Mouse (Mus musculus) heart, postnatal 0 days (tissue): ENCODE results near the gene Gtsf1l. TPM values are rescaled to one million over a fixed set of nuclear protein-coding genes. Genes with fewer than 3 reads are reported as not detected.
A peak's percentile ranks its signal among the peaks of the same experiment; 100 is the strongest.
"Not testable (repeated sequence)": the region's sequence is repeated elsewhere in the genome, so short reads cannot be mapped to it uniquely, and the experiment has no call there.

Experiments used
- ATAC-seq: fragments of 200-750 bp; cut with Nextera tagmentation; 2 replicates; pipeline ENCODE4 v1.8.0; 2017; ENCODE audit warnings: low read depth, moderate number of reproducible peaks, moderate library complexity; ENCODE audit not compliant: insufficient read depth
- DNase-seq: peaks from one replicate; pipeline ENCODE4 v3.0.0-alpha.2; 2016; ENCODE audit warnings: low spot score
- H3K27ac ChIP-seq: fragments of 300-500 bp; sonication (generic); 2 replicates; pipeline ENCODE4 v1.5.1; 2014; ENCODE audit warnings: low read depth, mild to moderate bottlenecking
- H3K27me3 ChIP-seq: fragments of 300-500 bp; sonication (generic); 2 replicates; pipeline ENCODE4 v1.6.1; 2014; ENCODE audit warnings: low read length, mixed read lengths; ENCODE audit not compliant: control insufficient read depth, insufficient read depth
- H3K36me3 ChIP-seq: fragments of 300-500 bp; sonication (generic); replicated peaks from 2 replicates; pipeline ENCODE4 v1.6.1; 2014; ENCODE audit warnings: low read length, mixed read lengths; ENCODE audit not compliant: control insufficient read depth, insufficient read depth
- H3K4me1 ChIP-seq: fragments of 300-500 bp; sonication (generic); 2 replicates; pipeline ENCODE4 v1.6.1; 2014; ENCODE audit warnings: antibody characterized with exemption; ENCODE audit not compliant: control insufficient read depth, insufficient read depth
- H3K4me2 ChIP-seq: fragments of 300-500 bp; sonication (generic); 2 replicates; pipeline ENCODE4 v1.6.1; 2014; ENCODE audit warnings: low read depth, mild to moderate bottlenecking, low read length, moderate library complexity
- H3K4me3 ChIP-seq: fragments of 300-500 bp; sonication (generic); 2 replicates; pipeline ENCODE4 v1.5.1; 2014; ENCODE audit warnings: low read depth, low read length
- H3K9ac ChIP-seq: fragments of 300-500 bp; sonication (generic); replicated peaks from 2 replicates; pipeline ENCODE4 v1.6.1; 2014; ENCODE audit warnings: low read depth, low read length, mixed read lengths
- H3K9me3 ChIP-seq: fragments of 300-500 bp; sonication (generic); replicated peaks from 2 replicates; pipeline ENCODE4 v1.6.1; 2016; ENCODE audit warnings: low read length; ENCODE audit not compliant: control insufficient read depth
- CTCF ChIP-seq: IDR thresholded peaks from 2 replicates; pipeline ENCODE4 v1.5.1; 2016; ENCODE audit warnings: antibody characterized with exemption, control low read depth, low read depth
- EP300 ChIP-seq: IDR thresholded peaks from 2 replicates; pipeline ENCODE4 v1.6.1; 2016; ENCODE audit warnings: antibody characterized with exemption, low read depth
- WGBS: fragments of 180-500 bp; shearing (Covaris S2); extraction: QIAGEN DNeasy Blood & Tissue Kit; methylation state at CpG from one replicate; pipeline ENCODE4 v1.1.7; 2014; 5-methylcytosine and 5-hydroxymethylcytosine counted together
- polyA plus RNA-seq: library from polyadenylated mRNA; unstranded; fragments of >200 nt; fragmentation: Nextera tagmentation; extraction: Ambion mirVana; gene quantifications from 2 replicates; pipeline ENCODE4 v1.2.1, GENCODE M21; 2015
- total RNA-seq: library from RNA; depleted of rRNA; stranded (reverse); fragments of >200 nt; gene quantifications from 2 replicates; pipeline ENCODE4 v1.2.3, GENCODE M21; 2014; ENCODE audit warnings: low replicate concordance

Gene Gtsf1l
- total and polyA plus RNA-seq, 2 experiments from 2014 or later = not detected

GRCm38 (mm10) chr2:163062119-163062508 lies 25.5 kb downstream of the Gtsf1l start:
- no peak for DNase-seq
- Histone ChIP-seq H3K4me1 (no peaks in the 10 kb centered on the region), H3K27ac (no peak overlapping the region), H3K4me2 (no peak overlapping the region), H3K36me3 (0 out of 2 replicates have a peak, but pooled peaks cover 10% of the 10 kb centered on the region), H3K4me3 (no peak overlapping the region), H3K9ac (no peak overlapping the region), H3K27me3 (no peaks in the 10 kb centered on the region), H3K9me3 (no peaks in the 10 kb centered on the region)
- TF ChIP-seq CTCF (no peak), EP300 (no peak)
- ATAC-seq = no peak
- WGBS = 81% methylated on average over 6 of the region's 6 CpGs

DNA sequence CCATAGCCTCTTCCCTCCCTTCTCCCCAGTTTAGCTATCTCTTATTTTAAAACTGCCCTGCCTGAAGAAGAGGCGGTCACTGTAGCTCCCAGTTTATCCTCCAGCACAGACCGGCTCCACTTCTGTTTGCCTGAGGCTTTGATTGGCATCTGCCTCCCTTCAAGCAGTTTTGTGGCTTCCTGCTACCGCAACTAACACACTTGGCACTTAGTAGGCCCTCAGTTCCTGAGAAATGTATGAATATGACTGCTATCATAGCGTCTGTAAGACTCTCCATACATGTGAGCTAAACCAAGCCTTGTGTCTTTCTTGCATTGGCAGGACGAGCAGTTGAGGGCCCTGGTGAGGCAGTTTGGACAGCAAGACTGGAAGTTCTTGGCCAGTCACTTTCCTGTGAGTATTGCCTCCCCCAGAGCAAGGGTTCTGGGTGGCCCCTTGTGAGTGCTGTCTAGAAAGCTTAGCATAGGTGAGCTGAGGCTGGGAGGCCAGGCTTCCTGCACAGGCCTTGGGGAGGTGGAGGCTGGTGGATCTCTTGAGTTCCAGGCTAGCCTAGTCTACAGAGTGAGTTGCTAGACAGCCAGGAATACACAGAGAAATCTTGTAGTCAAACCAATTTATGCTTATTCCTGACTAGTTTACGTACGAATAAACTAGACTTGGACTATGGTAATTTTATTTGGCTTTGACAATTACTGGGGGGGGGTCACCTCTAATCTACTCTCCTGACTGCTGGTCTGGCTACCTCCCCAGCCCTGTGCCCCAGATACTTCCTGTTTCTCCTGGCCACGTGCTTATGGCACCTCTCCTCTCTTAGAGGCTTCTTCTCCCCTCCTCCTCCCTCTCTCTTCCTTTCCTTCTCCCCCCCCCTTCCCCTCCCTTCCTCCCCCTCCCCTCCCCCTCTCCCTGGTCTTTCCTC lies 26.2 kb downstream of the Gtsf1l start:
- Histone ChIP-seq H3K27ac (no peak overlapping the region), H3K9ac (no peak overlapping the region), H3K4me3 (no peak overlapping the region), H3K4me2 (no peak overlapping the region), H3K27me3 (no peaks in the 10 kb centered on the region), H3K9me3 (no peaks in the 10 kb centered on the region), H3K36me3 (0 out of 2 replicates have a peak, but pooled peaks cover 10% of the 10 kb centered on the region), H3K4me1 (no peaks in the 10 kb centered on the region)
- no peak for ATAC-seq
- no peak for DNase-seq
- 73% methylated on average over 8 of the region's 8 CpGs for WGBS
- TF ChIP-seq CTCF (no peak), EP300 (no peak)

DNA sequence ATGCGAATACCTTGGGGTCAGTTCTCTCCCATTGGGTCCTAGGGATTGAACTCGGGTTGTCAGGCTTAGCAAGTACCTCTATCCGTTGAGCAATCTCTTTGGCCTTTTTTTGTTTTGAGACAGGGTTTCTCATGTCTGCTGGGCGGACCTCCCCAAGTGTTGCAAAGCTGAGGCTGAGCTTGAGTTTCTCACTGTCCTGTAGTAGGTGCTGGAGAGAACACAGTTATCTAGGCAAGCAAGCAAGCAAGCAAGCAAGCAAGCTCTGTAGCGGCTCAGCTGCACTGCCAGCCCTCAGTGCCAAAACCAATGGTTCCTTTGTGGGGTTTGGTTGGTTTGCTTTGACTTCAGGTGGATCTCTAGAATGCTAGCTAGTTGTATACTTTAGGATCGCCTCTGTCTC lies 27.0 kb downstream of the Gtsf1l start:
- Histone ChIP-seq H3K36me3 (0 out of 2 replicates have a peak, but pooled peaks cover 10% of the 10 kb centered on the region), H3K9ac (no peak overlapping the region), H3K4me2 (no peak overlapping the region), H3K4me1 (peaks cover 5% of the 10 kb centered on the region; the same call in 1 of the 2 replicates), H3K27ac (no peak overlapping the region), H3K27me3 (no peaks in the 10 kb centered on the region), H3K4me3 (no peak overlapping the region), H3K9me3 (no peaks in the 10 kb centered on the region)
- TF ChIP-seq CTCF = no peak
- ATAC-seq = no peak
- 68% methylated on average over 6 of the region's 6 CpGs for WGBS
- no peak for DNase-seq

DNA sequence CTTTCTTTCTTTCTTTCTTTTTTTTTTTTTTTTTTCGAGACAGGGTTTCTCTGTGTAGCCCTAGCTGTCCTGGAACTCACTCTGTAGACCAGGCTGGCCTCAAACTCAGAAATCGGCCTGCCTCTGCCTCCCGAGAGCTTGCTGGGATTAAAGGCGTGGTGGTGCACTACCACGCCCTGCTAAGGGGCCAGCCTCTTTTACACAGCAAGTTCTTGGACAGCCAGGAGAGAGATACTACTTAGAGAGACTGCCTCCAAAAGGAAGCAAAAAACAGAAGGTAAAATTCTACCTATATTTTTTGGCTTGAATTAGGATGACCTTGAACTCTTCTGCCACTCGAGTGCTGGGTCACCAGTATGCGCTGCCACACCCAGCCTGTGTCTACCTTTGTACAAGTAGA lies 28.7 kb downstream of the Gtsf1l start:
- not testable (repeated sequence) for H3K9me3 ChIP-seq, H3K9ac ChIP-seq, H3K36me3 ChIP-seq, ATAC-seq, H3K4me2 ChIP-seq, H3K27me3 ChIP-seq, DNase-seq, H3K27ac ChIP-seq, H3K4me3 ChIP-seq
- WGBS = 90% methylated on average over 6 of the region's 7 CpGs
- H3K4me1 ChIP-seq = peaks cover 16% of the 10 kb centered on the region; the same call in 1 of the 2 replicates

DNA sequence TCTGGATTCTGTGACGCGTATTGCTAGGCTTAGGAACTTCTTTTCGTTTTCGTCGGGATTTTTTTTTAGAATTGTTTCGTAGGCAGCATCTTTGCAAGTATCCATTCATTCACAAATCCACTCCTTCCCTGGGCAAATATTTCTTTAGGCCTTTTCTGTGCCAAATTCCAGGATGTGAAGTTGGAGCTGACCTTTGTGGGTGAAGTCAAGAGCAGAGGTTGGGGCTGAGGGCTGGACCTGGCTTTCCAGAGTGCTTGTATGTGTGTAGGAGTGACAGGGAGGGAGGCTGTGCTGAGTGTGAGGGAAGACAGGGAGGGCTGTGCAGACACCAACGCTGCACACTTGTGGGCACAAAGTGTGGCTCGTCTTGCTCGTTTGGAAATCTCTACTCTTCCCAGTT lies 31.1 kb downstream of the Gtsf1l start:
- Histone ChIP-seq H3K27ac (no peak overlapping the region), H3K27me3 (no peaks in the 10 kb centered on the region), H3K4me1 (peaks cover 20% of the 10 kb centered on the region; the same call in 1 of the 2 replicates), H3K9ac (no peak overlapping the region), H3K4me2 (no peak overlapping the region), H3K36me3 (no peaks in the 10 kb centered on the region), H3K4me3 (no peak overlapping the region), H3K9me3 (no peaks in the 10 kb centered on the region)
- 71% methylated on average over 9 of the region's 9 CpGs for WGBS
- ATAC-seq = no peak
- TF ChIP-seq CTCF = no peak
- TF ChIP-seq EP300 = no peak
- DNase-seq = no peak

DNA sequence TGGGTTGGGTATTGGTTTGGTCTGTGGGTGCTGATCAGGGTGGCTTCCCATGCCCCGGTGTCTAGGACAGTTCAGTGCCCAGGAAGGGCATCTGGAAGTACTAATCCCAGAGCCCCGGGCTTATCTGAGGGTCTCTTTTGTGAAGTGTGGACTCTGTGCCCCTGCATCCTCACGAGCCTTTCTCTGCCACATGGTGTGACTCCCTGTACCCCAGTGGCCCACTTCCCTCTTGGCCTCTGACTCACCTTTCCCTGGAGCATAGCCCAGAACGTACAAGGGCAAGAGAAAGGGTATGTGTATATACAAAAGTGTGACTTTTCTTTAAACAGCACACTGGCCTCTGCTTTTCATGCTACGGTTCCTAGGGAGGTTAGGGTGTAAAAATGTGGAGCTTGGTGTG lies 31.9 kb downstream of the Gtsf1l start:
- Histone ChIP-seq H3K36me3 (no peaks in the 10 kb centered on the region), H3K27ac (no peak overlapping the region), H3K9me3 (no peaks in the 10 kb centered on the region), H3K27me3 (no peaks in the 10 kb centered on the region), H3K4me2 (peak overlapping the region; percentile 100), H3K4me1 (peaks cover 20% of the 10 kb centered on the region; the same call in 1 of the 2 replicates), H3K9ac (peak overlapping the region; percentile 63; the same call in 1 of the 2 replicates), H3K4me3 (peak overlapping the region; percentile 82)
- TF ChIP-seq CTCF (no peak), EP300 (no peak)
- DNase-seq = peak; percentile 11
- ATAC-seq = no peak
- WGBS = 25% methylated on average over 5 of the region's 5 CpGs
